Mouse (Mus musculus) liver, embryonic 14.5 days (tissue): ENCODE results near the gene Spata31d1a.

Source experiments
- CTCF ChIP-seq: IDR thresholded peaks from 2 replicates; pipeline ENCODE4 v1.5.1; 2016; ENCODE audit warnings: antibody characterized with exemption, low read depth, control low read depth
- EP300 ChIP-seq: IDR thresholded peaks from 2 replicates; pipeline ENCODE4 v1.6.1; 2016; ENCODE audit warnings: antibody characterized with exemption, low read depth

GRCm38 (mm10) chr13:59653136-59653535 is 57.0 kb downstream of the Spata31d1a start:
- TF ChIP-seq CTCF: no peak
- TF ChIP-seq EP300: no peak
